Mouse (Mus musculus) neutrophil, adult 5-6 weeks (primary cell): ENCODE results near the gene Tas2r126. TPM values are rescaled to one million over a fixed set of nuclear protein-coding genes. Genes with fewer than 3 reads are reported as not detected.
"Not testable (repeated sequence)": the region's sequence is repeated elsewhere in the genome, so short reads cannot be mapped to it uniquely, and the experiment has no call there.

Experiments
- ATAC-seq: fragments of 151-379, 151-347 bp; 2 replicates; pipeline ENCODE4 v1.8.0; 2017; ENCODE audit warnings: mild to moderate bottlenecking, moderate TSS enrichment; ENCODE audit not compliant: insufficient number of reproducible peaks, poor library complexity, low FRiP score, severe bottlenecking; ENCODE audit errors: extremely low read depth
- total RNA-seq: library from RNA; stranded (forward); fragments of 200-1000 nt; gene quantifications from 2 replicates; pipeline ENCODE4 v1.2.3, GENCODE M21; 2017

The Tas2r126 gene
- total RNA-seq, 1 experiment from 2014 or later, result 2.3 TPM

GRCm38 (mm10) chr6:42471298-42471697 is 37.0 kb downstream of the Tas2r126 start:
- not testable (repeated sequence) for ATAC-seq

- no peak for ATAC-seq
Observed at GRCm38 (mm10) chr6:42476235-42476634, 41.9 kb downstream of the Tas2r126 start, which contains the start of gene Olfr457. TSS of gene Olfr457 (minus strand) at chr6:42476335.

GRCm38 (mm10) chr6:42484633-42485032 is 50.3 kb downstream of the Tas2r126 start:
- no peak for ATAC-seq

Other genes with a start within 250 kb of the Tas2r126 start
- gene Tas2r144, start 219.2 kb upstream of the Tas2r126 start, total RNA-seq, result not detected in 2 replicates
- 3.9 and 4.2 TPM in 2 replicates for gene Gstk1, start 188.6 kb upstream of the Tas2r126 start, total RNA-seq
- gene Tmem139, start 172.6 kb upstream of the Tas2r126 start, total RNA-seq, result not detected in 2 replicates
- gene Casp2, start 169.6 kb upstream of the Tas2r126 start, total RNA-seq, result 69.6 and 74.8 TPM in 2 replicates
- 0.81 and 1.1 TPM in 2 replicates for gene Clcn1, start 147.8 kb upstream of the Tas2r126 start, total RNA-seq
- 0.12 TPM in 1 of 2 replicates, not detected in the other for gene Fam131b, start 109.9 kb upstream of the Tas2r126 start, total RNA-seq
- 327 and 356 TPM in 2 replicates for gene Zyx, start 84.9 kb upstream of the Tas2r126 start, total RNA-seq
- gene Epha1, start 61.3 kb upstream of the Tas2r126 start, total RNA-seq, result 1.2 and 2.5 TPM in 2 replicates
- 7.2 and 12.5 TPM in 2 replicates for gene Tas2r143, start 34.3 kb upstream of the Tas2r126 start, total RNA-seq
- 7.4 and 12.2 TPM in 2 replicates for gene Tas2r135, start 29.1 kb upstream of the Tas2r126 start, total RNA-seq
- 0.58 TPM in 1 of 2 replicates, not detected in the other for gene Olfr458, start 30.7 kb downstream of the Tas2r126 start, total RNA-seq
- gene Olfr457, start 41.8 kb downstream of the Tas2r126 start, total RNA-seq, result 0.23 and 0.37 TPM in 2 replicates
- not detected in 2 replicates for gene Olfr456, start 52.7 kb downstream of the Tas2r126 start, total RNA-seq
- not detected in 2 replicates for gene Olfr455, start 113.1 kb downstream of the Tas2r126 start, total RNA-seq
- not detected in 2 replicates for gene Tcaf3, start 163.2 kb downstream of the Tas2r126 start, total RNA-seq
- not detected in 2 replicates for gene Tcaf2, start 210.7 kb downstream of the Tas2r126 start, total RNA-seq